Mouse (Mus musculus) adrenal gland, postnatal 25 days (tissue): ENCODE results near the gene Selenov. TPM values are rescaled to one million over a fixed set of nuclear protein-coding genes. Genes with fewer than 3 reads are reported as not detected.
"Not testable (repeated sequence)": the region's sequence is repeated elsewhere in the genome, so short reads cannot be mapped to it uniquely, and the experiment has no call there.

Experiments
- DNase-seq: peaks from one replicate; pipeline ENCODE4 v3.0.0; 2021; ENCODE audit warnings: mixed read lengths
- total RNA-seq: library from RNA; stranded (reverse); gene quantifications from 2 replicates; pipeline ENCODE4 v1.2.3, GENCODE M21; 2021

Selenov gene
- total RNA-seq, 1 experiment from 2014 or later = not detected

DNA sequence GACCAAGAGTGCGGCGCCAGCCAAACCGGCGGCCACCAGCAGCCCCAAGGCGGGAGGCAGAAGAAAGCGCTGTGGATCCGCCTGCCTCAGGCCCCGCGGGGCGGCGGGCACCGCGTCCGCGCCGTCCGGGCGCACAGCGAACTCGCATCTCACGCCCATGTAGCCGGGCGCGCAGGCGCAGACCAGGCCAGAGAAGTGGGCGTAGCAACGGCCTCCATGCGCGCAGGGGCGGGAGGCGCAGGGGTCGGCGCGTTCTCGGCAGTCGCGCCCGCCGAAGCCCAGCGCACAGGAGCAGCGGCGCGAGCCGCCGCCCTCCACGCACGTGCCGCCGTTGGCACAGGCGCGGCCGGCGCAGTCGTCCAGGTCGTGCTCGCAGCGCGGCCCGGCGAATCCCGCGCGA is 3.5 kb upstream of the Selenov start:
- peak; percentile 80 for DNase-seq

DNA sequence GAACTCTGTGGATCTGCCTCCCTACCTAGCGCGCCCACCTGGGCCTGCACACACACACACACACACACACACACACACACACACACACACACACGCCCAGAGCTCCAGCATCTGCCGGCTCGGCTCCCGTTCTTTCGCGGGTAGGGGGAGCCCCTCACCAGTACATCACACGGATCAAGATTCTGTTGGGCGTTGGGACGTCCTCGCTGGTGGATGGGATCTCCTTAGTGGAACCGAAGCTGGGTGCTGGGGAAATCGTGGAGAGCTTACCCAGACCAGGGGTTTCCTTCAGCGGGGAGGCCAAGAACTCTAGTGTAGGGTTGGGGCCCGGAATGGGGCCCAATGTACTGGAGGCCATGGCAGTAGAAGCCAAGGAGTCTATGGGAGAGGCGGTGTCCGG is 821 bp downstream of the Selenov start:
- DNase-seq = no peak

DNA sequence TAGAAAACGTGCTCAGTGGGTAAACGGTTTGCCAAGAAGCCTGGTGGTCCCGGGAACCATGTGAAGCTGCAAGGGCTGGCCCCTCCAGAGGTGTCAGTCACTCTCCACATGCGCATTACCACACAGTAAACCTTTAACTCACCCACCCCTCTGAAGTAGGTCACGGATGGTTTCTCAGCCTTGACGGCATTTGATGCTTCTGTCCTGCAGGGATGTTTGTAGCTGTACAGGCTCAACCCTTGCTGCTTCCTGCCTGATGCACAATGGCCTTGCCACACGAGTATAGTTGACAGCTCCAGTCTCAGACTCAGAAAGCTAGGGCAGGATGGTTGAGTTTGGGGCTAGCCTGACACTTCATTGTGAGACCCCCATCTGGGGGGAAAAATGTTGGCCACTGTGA is 10.4 kb downstream of the Selenov start:
- no peak for DNase-seq

DNA sequence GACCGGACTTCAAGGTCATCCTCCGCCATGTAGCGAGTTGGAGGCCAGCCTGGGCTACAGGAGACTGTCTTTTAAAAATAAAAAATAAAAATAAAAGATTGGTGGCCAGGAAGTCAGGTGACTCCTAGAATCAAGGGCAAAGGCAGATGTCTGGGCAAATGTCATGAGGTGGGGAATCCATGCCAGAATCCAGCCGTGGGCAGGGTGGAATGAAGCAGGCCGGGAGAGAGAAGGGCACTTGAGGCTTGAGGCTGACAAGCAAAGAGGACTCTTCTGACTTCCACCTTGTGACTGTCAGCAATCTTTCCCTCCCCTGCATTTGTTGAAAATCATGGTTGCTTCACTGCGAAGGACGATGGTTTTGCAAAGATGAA is 12.7 kb downstream of the Selenov start:
- no peak for DNase-seq

DNA sequence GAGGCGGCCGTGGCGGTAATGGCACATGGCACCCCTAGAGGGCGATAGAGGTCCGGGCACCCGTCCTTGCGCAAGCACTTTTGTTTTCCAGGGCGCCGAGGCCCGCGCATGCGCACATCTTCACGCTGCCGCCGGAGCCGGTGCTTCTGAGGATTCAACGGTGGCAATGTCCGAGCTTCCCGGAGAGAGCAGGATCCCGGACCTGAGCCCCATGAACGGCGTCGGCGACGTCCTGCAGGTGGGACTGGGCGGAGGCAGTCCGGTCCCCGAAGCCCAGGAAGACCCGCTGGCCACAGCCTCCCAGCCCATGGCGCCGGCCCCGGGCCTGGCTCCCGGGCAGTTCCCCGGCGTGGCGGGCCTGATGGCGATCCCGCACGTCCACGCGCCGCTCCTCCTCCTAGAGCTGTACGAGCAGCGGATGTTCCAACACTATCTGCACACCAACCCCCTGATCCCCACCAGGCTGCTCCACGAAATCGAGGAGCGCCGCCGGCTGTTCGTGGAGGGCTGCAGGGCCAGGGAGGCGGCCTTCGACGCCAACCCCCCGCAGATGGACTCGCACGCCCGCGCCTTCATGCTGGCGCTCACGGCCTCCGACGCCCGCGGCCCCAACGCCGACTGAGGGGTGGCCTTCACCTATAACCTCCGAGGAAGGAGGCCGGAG is 13.2 kb downstream of the Selenov start, which contains the start of gene Eid2b:
TSS of gene Eid2b (plus strand) at position 125 of the 664 bp plus-strand sequence.
- peak; percentile 96 for DNase-seq

DNA sequence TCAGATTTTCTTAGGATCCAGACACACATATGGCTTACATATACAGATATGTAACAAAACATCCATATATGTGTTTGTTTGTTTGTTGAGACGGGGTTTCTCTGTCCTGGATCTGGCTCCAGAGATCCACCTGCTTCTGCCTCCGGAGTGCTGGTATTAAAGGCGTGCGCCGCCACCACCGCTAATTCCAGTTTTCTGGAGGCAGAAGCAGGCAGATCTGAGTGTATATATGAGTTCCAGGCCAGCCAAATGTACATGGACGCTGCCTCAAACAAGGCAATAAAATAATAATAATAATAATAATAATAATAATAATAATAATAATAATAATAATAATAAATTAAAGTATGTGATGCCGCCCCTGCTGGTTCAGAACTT is 13.8 kb downstream of the Selenov start:
- no peak for DNase-seq

DNA sequence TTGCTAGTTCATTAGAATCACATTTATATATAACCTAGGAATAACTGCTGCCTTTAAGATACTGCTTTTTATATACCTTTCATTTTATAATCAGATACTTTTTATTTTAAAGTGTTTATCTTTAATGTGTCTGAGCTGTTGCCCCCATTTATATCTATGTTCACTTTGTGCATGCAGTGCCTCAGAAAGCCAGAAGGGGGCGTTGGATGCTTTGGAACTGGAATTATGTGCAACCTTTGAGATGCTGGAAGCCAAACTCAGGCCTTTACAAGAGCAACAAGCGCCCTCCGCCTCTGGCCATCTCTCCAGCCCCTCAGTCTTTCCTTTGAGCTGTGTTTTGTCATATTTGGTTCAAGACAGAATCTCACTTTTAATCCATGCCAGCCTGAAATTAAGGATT is 19.2 kb downstream of the Selenov start:
- DNase-seq = no peak

DNA sequence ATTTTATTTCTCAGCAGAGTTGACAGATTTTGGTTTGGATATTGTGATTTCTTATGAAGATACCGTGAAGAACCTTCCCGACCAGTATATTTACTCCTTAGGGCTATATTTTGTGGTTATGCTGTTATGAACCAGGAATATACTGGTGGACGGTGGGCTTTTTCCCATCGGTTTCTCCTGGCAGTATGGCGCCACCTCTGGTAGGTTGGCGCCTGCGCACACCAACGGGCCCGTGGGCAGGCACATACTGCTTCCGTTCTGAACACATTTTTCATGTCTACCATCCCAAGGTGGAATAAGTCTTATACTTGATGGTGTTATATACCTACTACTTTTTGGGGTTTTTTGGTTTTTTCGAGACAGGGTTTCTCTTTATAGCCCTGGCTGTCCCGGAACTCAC is 21.6 kb downstream of the Selenov start:
- DNase-seq = no peak

DNA sequence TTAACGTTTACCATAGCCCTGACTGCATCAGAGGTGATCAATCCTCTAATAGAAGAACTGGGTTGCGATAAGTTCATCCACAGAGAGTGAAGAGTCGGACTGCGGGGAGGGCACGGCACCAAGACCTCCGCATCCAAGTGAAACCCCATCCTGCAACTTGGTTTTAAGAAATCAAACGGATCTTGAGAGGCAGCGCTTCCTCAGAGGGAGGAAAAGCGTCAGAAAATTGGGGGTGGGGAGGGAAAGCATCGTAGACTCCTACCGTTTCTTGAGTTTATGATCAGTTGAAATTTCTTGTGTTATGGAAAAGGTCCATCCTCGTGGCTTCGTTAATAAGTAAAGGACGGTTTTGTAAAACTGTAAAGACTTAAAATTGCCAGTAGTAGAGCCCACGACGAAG is 22.4 kb downstream of the Selenov start:
- DNase-seq = no peak

DNA sequence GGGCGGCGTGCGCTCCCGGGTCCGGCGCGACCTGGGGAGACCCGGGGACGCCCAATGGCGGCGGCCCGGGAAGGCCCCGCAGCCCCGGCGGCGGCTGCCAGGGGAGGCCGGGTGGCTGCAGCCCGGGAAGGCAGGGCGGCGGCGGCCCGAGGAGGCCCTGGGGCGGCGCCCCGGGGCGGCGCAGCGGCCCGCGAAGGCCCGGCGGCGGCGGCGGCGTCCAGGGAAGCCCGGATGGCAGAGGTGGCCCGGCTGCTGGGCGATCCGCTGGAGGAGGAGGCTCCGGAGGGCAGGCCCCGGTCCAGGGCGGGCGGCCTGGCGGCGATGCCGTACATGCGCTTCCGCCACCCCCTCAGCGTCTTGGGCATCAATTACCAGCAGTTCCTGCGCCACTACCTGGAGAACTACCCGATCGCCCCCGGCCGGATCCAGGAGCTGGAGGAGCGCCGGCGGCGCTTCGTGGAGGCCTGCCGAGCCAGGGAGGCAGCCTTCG is 22.9 kb downstream of the Selenov start:
- DNase-seq = peak; percentile 75

DNA sequence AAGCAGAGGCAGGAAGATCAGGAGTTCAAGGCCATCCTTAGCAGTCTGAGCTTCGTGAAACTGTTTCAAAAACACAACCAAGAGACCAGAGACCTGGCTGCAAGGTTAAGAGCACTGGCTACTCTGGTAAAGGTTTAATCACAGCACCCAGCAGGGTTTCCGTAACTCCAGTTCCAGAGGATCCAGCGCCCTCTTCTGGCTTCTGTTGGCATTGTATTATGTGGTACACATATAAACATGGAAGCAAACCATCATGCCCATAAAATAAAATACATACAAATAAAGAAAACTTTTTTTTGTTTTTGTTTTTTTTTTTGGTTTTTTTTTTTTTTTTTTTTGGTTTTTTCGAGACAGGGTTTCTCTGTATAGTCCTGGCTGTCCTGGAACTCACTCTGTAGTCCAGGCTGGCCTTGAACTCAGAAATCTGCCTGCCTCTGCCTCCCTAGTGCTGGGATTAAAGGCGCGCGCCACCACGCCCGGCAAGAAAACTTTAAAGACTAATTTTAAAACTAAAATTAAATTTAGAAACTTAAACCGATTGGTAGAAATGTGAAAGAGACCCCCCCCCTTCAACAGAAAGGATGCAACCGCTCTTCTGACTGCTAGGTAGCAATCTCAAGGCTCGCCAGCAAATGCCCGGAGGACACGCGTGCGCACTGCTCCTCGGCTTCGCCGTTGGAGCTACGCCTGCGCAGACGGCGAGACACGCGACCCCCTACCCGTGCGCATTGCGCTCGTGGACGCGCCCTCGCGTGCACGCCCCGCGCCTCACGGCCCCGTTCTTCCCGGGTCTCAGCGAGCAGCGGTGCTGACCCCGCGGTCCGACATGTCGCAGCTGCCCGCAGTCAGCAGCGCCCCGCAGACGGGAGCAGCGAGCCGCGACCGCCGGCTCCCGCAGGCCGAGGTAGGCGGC is 23.6 kb downstream of the Selenov start, which contains the start of gene Eid2:
TSS of gene Eid2 (plus strand) at position 753 of the 913 bp plus-strand sequence.
- peak; percentile 90 for DNase-seq

DNA sequence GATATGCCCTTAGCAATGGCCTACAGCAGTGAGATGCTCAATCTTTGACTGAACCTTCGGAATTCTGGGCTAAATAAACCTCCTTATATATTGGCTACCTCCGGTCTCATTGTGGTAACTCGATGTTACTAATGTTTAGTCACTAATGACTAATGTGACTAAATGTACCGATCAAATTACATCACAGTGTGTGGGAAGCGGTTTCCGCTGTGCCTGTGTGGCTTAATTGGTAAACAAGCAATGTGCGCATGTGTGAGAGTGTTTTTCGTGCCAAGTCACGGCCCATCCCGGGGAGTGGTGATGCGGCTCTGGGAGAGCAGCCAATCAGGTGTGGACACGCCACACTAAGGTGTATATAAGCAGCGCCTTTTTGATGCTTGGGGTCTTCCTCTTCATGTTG is 25.6 kb downstream of the Selenov start:
- DNase-seq = no peak

DNA sequence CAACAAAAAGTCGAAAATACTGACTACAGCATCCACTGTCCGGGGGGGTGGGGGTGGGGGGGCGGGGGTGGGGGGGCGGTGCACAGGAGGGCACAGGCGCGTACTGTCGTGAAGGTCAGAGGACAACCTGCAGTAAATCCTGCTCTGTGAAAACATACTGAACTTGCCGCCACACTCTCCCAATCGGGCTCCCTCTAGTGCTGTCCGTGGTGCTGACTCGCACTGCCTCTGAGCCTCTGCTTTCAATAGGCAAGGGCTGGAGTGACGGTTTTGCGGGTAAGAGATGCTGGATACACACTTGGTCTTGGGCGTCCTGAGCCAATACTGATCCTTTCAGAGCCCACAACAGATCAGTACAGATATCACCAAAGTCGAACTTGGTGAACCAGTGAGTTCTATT is 27.2 kb downstream of the Selenov start:
- DNase-seq = peak; percentile 83

DNA sequence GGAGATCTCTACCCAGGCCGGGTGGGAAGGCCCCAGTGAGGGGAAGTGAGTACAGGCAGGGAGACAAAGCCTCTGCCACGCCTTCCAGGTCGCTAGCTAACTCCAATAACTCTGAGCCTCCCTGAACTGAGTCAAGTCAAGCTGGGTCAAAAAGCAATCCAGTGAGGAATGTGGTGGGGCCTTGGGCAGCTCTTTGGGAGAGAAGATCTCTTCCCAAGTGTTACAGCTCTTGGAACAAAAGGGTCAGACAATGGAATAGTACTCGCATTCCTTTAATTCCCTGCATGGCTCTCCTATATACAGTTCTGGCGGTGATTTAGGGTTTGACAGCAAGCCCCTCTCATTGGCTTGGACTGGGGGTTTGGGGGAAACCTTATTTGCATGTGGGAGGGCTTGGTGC is 28.1 kb downstream of the Selenov start:
- DNase-seq = no peak

DNA sequence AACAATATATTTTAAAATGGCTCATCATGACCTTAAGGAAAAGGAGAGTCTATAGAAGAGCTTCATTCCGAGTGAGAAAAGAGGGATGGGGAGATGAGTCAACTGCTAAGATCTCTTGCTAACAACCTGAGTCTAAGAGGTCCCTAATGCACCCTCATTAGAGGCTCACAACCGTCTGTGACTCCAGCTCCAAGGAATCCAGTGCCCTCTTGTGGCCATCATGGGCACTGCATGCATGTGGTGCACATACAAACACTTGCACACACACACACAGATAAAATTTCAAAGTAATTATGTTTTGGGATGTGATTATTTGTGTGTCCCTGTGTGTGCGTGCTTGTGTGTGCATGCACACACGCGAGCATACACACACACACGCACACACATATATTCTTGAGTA is 35.5 kb downstream of the Selenov start:
- no peak for DNase-seq

DNA sequence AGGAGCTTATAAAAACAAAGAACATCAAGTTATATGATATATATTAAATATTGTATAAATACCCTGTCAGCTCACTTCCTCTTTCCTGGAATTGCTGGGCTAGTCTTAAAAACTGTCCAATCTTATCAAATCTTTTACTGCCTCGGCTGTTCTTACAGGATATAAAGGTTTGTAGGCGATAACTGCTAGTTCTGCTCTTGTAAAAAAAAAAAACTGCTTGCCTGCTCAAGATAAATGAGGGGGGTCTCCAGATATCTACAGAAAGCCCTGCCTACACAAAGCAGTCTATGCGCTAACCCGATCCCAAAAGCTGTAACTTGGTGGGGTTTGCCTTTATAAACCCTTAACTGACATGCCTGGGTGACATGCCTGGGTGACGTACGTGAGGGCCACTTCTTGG is 36.4 kb downstream of the Selenov start:
- no peak for DNase-seq

DNA sequence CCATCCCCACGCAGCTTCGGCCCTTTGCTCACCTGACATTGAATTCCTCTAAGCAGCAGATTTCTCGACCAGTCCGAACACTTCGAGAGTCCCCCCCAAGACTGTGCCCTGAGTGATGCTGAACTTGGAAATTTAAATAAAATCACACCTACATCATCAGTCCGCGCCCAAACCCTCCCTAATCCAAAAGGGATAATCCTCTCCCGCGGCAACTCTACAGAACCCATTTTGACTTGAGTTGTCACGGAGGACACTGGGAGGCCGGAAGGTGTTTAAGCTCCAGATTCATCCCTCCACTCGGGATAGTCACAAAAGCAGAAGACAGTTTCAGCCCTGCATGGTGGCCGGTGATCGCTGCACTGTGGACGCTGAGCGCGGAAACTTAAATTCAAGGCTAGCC is 39.0 kb downstream of the Selenov start:
- DNase-seq = no peak

DNA sequence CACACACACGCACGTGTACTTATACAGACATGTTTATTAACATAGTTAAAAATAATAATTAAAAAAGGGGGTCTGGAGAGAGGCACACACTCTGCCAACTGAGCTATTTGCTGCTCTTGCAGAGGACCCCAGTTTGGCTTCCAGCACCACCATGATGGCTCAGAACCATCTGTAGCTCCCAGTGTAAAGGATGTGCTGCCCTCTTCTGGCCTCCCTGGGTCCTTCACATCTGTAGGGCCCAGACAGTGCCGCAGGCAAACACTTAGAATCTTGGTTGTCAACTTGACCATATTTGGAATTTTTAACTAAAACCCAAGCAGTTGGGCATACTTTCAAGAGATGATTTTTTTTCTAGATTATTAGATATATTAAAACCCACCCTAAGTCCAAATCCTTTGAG is 42.0 kb downstream of the Selenov start:
- no peak for DNase-seq

DNA sequence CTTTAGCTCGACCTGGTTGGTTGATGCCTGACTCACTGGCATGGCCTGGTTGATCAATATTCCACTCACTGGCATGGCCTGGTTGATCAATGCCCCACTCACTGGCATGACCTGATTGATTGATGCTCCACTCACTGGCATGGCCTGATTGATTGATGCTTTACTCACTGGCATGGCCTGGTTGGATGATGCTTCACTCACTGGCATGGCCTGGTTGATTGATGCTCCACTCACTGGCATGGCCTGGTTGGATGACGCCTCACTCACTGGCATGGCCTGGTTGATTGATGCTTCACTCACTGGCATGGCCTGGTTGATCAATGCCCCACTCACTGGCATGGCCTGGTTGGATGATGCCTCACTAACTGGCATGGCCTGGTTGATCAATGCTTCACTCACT is 47.0 kb downstream of the Selenov start:
- DNase-seq = not testable (repeated sequence)
